Mouse (Mus musculus) retina, postnatal 1 day (tissue): Measurements from ENCODE around the gene Cand1.

Source experiments
- DNase-seq: peaks from one replicate; pipeline ENCODE4 v3.0.0-alpha.2; 2012

Gene Cand1

DNA sequence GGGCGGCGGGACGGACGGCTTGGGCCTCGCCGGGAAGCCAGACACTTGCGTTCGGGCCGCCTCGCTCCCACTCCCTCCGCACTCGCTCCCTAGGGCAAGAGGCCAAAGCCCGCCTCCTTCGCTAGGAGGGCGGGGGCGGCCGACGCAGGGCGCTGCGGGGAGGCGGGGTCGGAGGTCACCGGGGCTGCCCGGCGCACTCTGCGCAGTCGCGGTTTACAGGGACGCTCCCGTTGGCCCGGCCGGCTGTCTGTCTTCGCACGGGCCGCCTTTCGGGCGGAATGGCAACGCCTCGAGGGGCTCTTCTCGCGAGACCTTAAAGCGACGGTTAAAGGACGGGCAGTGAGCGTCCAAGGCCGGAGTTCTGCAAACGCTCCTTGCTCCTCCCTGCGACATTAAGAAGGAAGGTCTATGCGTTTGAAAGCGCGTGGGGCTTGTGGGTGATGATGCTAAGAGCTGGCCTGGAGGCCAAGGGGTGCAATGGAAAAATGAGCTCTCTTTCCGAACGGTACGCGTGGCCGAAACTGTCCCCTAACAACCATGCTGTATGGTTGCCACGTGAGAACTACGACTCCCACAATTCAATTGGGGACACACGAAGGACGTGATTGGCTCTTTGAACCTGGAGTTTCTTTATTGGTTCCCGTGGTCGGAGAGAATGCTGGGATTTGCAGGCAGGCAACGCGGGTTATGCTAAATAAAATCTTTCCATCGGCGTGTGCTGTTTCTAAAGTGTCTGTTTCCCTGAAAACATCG, at the start of gene Cand1:
TSS of gene Cand1 (minus strand) at position 87 of the 753 bp plus-strand sequence.
- peak; percentile 99 for DNase-seq

DNA sequence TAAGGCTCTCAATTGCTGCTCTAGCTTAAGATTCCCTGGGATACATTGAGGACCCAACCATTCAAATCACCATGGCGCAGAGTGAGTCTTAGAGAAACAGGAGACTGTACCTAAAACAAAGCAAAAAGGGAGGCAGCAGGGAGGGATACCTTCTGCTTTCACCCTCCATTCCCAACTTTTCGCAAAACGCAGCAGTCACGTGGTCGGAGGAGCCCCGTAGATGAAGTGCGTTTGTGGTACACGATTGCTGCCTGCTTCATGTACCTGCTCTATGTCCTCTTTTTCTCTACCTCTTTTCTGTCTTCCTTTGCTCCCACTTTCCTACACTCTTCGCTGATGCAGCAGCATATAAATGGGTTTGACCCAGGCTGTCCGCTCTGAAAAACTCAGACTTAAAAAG, 39.0 kb upstream of the Cand1 start:
- no peak for DNase-seq

DNA sequence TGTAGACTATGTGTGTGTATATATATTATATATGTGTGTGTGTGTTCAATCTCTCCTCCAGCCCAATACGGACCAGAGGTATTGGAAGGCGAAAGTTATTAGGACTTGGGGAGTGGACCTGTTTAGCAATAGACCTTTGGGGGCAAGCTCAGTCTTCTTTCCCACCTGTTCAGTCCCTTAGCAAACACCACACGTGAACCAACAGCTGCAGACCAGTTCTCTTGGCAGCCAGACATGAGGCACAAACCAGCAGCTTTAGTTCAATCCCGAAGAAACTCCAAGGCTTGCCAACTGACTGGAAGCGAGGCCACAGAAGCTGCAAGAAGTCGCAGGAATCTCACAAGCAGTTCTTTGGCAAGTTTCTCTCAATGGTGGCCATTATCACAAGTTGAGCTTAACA, 34.5 kb upstream of the Cand1 start:
- no peak for DNase-seq

DNA sequence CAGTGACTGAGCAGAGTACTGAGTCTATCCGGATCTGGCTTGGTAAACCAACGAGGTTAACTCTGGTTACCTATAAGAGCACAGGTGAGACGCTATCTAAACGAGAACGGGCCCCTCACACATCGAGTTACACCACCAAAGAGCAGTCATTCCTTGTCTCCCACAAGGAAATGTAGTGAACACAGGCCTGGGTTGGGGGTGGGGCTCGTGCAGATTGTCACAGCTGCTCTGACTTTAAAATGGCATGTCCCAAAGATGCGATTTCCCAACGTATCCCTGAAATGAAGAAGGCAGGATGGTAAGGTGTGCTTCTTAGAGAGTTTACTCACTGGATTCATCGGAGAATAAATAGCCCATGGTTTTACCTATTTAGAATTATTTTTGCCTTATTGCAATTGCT, 32.7 kb upstream of the Cand1 start:
- no peak for DNase-seq

DNA sequence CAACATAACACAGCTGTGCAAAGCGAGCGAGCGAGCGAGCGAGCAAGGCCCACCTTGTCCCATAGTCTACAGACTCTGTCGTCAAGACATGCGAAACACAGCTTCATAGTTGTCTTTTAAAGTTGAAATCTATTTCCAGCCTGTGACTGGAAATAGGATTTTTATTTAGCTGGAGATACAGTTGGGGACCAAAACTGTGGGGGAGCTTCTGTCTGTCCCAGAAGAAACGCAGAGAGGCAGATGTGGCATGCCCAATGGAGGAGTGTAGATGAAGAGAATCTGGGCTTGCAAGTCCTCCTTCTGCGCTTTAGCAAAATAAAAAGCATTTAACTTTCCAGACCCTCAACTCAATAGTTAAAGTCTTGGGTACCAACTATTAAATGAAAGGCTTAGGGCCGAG, 32.1 kb upstream of the Cand1 start:
- no peak for DNase-seq

DNA sequence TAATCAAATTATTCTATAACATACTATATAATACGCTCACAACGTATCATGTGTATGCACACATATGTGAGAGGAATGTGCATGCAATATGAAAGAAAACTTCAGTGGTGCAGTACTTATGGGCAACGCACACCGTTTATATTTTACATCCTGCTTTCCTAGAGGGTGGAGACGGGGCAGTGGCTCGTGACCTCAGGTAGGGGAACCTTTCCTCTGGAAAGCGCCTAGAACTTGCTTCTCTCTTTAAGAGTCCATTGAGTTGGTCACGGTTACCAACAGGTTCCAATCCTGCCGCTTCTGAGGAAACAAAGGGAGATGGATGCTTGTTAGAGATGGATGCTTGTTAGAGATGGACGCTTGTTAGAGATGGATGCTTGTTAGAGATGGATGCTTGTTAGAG, 31.2 kb upstream of the Cand1 start:
- DNase-seq = peak; percentile 45

DNA sequence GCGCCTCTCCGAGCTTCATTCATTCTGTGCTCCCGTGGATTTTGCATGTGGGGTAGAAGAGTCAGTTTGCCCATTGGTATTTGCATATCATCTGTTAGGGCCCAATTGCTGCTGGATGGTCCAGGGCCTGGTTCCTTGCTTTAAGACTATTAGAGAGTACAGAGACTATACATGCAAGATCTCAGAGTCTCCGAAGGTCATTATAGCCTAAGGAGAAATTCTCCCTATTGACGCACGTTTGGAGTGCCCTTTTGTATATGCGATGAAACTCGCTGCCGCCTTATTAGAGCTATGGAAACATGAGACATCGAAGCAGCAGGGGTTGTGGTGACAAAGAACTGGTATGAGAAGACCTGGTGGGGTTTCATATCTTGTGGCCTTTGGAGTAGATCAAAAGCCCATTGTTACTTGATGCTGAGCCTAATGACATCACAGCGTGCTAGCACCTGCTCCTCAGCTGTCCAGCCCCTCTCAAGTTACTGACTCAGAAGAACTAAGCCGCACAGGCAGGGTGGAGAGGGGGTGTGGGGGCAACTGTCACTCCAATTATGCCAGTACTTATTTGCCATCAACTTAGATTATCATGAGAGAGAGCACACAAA, 30.6 kb upstream of the Cand1 start:
- peak; percentile 94 for DNase-seq

DNA sequence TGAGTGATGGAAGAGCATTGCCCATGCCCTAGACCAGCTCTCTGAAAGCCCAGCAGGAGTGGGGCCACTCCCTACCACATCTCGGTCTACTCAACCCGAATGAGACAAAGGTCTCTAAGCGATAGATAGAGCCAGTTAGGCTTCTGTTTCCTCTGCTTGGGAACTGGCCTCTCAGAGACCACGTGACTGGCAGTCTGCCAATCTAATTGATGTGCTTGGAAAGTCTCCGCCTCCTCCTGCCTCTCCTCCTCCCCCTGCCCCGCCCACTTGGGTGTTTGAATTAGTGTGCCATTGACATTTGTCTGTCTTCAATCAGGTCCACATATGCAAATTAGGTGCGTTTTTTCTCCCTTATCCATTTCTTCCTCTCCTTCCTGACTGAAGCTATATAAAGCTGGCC, 24.9 kb upstream of the Cand1 start:
- peak; percentile 63 for DNase-seq

DNA sequence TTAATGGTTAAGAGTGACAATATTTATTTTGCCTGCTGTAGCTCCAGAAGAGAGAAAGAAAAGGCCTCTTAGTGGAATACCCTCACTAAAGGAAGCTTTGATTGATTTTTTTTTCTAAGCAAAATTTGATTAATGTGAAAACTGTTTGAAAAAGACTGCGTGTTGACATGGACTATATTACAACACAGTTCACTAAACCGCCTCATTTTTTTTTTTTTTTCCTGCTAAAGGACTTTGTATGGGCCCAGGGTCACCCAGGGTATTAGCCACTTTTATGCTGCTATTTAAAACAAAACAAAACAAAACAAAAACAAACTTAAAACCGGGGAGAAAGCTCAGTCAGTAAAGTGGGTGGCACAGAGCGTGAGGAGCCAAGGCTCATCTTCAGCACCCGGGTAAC, 23.0 kb upstream of the Cand1 start:
- DNase-seq = no peak

DNA sequence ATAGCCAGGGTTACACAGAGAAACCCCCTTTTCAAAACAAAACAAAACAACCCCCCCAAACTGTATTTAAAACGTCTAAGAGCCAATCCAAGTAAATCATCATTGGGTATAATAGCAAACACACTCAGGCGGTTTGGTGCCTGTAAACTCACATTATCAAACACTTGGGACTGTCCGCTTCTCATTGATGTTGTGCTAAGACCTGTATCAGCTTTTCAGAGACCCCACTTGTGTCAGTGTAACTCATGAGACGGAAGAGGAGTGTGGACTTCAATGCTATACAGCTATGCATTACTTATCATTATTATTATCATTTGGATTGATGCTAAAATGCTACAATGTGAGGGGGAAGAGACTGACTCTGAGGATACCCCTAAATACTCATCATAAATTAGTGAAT, 18.0 kb upstream of the Cand1 start:
- DNase-seq = no peak

DNA sequence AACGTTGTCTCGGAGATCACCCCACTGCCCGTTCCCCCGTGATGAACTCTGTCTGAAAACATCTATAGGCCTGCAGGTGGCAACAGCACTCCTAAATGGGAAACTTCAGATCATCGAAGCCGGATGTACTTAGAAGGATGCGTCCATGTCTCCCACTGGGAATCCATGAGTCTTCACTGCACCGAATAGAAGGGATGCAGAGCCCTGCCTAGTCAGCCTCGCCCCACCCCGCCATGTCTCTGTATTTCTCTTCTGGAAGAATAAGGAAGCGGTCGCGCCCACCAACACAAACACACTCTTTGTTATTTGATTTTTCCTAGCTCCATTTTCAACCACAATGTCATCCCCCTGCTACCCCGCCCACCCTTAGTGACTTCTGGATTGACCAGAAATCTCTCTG, 4.3 kb upstream of the Cand1 start:
- DNase-seq = no peak

DNA sequence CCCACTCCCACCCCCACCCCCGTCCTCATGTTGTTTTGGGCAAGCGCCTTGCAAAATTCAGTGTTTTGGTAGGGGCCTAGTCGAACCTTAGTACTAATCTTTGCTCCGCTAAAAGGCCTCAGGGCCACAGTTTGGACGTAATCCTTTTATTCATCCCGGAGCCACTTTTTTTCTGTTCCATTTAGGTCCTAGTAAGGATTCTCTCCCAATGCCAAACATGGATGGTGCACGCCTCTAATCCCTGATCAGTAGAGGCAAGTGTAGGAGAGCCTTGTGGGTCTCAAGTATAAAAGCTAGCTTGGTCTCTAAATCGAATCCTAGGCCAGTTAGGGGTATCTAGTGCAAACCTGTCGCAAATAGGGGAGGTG, 851 bp upstream of the Cand1 start:
- no peak for DNase-seq

DNA sequence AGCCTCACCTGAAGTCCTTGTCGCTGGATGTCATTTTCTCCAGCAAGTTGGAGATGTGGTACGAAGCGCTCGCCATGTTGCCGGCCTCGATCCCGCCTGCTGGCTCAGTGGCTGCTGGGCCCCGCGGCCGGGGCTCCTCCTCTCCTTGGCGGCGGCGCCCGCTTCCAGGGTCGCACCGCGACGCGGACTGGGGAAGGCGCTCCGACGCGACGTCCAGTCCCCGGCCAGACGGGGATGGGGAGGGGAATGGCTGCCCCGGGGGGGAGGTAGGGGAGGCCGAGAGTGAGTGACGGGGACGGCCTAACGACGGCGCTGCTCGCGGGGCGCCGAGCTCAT, 254 bp downstream of the Cand1 start:
- no peak for DNase-seq

DNA sequence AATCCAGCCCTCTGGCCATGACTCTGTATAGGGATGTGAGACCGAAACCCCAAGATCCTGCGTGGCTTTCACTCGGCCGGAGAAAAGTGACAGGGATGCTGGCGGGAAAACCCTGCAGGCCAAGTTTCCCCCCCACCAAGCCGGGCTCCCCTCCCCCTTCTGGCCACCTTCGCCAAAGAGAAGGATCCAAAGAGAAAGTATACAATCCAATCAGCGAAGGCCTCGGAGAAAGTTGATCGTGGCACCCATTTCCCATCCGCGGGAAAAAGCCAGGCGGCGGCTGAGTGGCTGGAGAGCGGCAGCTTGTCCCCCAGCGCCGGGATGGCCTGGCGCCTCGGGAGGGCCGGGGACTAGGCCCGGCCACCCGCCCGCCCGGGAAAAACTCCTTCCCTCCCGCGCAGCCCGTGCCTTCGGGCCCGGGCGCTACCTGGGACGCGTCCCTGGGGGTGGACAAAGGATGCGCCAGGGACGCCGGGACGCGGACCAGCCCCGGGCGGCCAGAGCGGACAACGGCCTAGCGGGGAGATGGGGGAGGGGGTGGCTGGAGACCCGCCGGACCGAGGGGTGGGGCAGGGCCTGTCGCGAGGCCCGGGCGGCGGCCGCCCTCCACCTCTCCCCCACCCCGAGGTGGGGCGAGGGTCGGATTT, 747 bp downstream of the Cand1 start:
- DNase-seq = peak; percentile 74

DNA sequence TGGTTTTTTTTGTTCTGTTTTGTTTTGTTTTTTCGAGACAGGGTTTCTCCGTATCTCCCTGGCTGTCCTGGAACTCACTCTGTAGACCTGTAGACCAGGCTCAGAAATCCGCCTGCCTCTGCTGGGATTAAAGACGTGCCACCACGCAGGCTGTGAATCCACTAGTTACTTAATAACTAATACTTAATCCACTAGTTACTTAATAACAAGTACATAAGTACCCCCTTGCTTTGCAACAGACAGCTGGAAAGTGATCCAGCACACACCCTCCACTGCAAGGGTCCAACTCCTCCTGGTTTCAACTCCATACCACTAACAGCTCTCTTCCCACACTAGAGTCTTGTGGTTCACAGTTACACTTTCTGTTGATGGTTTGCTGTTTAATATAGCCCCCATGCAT, 8.3 kb downstream of the Cand1 start:
- no peak for DNase-seq

DNA sequence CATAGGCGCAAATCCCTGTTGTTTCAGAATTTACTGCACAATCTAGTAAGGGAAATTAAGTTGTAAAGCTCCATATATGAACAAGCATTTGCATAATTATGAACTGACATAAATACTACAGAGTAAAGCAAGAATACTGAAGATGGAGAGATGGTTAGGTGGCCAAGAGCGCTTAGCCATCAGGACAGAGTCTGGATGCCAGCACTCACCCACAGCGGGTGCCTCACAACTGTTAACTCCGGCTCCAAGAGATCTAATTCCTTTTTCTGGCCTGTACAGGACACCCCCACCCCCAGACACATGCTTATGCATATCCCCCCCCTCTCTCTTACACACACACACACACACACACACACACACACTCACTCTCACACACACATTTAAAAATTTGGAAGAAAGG, 9.2 kb downstream of the Cand1 start:
- no peak for DNase-seq

DNA sequence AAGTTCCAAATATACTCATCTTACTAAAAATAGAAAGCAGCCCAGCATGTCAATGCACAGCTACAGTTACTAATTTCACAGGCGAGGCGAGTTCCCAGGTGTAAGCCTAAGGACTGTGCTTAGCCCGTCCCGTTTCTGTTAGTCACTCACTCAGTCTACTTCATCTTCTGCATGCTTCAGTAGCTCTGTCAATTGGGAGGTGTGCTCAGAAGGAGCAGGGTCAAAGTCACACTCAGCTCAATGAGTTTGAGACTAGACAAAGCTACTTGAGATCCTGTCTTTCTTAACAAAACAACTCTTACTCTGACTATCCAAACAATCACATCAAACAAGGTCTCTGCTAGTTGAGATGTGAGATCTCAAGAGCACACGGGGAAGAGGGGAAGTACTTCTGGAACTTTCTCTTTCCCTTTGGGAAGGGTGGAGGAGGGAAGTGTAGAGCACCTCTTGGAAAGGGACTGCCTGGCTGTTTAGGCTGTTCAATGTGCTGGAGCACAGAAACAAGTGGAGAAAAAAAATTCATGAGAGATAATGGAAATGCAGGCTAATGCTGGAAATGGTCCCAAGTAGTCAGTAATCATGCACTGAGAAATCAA, 9.7 kb downstream of the Cand1 start:
- no peak for DNase-seq

DNA sequence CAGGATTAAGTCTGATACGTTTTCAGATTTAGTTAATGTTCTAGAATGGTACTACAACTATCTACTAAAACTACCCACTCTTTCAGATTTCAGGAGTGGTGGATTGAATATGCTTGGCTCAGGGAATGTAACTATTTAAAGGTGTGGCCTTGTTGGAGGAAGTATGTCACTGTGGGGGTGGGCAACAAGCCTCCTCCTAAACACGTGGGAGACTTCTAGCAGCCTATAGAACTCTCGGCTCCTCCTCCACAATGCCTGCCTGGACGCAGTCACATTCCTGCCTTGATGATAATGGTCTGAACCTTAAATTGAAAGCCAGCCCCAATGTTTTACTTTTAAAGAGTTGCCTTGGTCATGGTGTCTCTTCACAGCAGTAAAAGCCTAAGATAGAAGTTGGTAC, 16.2 kb downstream of the Cand1 start:
- DNase-seq = no peak

DNA sequence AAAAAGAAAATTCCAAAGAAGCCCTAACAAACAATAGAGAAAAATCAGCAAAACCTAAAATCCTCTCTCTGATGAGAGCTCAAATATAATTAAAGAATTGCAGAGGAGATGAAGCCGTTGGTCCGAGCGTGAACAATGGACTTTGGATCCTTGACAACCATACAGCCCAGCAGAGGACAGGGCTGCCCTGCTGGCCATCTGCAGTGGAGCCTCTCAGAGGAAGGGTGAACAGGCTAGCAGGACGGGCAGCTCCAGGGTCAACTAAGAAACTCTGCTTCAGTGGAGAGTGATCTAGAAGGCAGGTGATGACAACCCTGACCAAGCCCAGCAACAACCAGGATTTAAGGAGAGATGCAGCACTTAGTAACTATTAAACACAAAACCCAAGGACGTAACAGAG, 18.2 kb downstream of the Cand1 start:
- peak; percentile 21 for DNase-seq

DNA sequence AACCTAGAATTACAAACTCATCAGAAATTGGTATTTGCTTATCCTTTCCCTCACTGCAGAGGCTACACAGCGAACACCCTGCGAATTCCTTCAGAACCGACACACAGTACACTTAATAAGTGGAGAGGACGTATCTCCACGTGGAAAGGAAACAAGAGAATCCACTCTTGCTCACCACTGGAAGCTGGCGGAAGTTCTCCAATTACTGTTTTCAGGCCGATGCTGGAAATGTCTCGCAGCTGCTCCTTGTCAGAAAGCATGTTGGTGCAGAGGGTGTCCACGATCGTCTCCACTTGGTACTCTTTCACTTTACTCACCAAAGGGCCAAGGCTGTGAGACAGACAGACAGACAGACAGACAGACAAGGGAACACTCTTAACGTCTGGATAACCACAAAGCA, 20.4 kb downstream of the Cand1 start:
- no peak for DNase-seq

DNA sequence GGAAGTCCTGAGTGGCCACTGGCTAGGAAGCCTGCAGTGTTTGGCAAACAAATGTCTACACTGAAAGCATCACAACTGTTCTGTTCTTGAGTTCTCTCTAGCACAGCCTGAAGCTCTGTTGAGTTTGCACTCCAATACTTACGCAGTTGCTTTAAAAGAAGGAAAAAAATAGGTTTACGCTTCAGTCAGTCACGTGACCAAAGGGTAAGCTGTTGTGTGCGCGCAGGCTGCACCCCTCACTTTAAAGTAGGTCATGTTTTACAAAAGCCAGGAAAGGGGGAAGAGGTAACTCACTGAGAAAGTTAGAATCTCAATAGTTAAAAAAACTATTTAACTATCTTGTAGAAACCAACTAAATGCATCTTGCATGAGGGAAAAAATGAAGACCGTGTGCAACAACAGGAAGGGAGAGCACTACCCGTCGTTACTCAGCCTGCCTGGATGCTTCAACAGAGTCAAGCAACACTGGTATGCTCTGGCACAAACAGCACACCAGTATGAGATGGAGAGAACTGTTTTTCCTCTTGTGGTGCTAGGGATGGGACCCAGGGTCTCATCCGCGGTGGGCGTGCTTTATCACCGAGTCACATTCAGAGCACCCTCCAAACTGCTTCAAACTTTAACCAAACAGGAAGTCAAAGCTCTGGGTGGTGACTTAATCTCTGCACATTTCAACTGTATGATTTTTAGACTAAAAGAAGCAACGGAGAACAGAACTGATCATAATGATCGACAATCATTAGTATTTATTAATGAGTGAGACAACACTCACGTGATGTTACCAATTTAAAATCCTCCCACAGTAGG, 21.4 kb downstream of the Cand1 start:
- no peak for DNase-seq

DNA sequence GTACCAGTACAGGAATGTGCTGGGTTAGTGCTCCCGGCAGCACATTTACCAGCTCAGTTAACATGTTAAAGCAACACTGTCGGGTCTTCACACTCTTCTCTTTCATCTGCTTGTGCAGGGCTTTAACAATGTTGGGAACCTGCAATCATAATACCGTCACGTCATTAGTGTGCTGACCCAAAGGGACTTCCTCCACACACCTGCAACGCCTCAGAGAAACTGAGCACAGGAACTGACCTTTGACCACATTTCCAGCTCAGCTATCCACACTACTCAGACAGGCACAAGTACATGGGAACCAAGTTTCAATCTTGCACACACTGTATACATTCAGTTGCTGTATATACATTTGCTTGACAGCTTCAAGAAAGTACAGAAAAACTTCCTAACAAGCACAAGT, 27.4 kb downstream of the Cand1 start:
- no peak for DNase-seq

DNA sequence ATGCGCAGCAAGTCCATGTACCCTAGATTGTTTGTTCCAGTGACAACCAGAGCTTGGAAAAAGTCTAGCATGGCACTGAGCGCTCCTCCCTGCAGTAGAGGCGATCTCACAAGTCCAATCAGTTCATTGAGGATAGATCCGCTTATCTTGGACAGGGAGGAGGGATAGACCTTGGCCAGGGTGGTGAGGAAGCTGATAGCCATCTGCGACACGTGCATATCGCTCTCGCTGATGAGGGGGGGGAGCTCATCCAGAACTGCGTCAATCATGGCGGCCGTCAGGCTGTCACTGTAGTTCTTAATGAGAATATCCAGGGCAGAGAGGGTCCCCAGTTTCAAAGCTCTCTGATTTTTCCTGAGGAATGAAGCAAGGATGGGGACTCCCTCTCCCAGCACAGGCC, 28.6 kb downstream of the Cand1 start:
- no peak for DNase-seq
